Mouse (Mus musculus): ENCODE measurements at regions not wholly inside any gene's neighbourhood (a gene's known extent, or its start where the extent isn't known, plus 50 kb on each side); places are given as distances from the start of the nearest gene placed in this dataset.
"Not testable (repeated sequence)": the region's sequence is repeated elsewhere in the genome, so short reads cannot be mapped to it uniquely, and the experiment has no call there.

GRCm38 (mm10) chr14:95082877-95083276 is 798.2 kb upstream of the 4921530L21Rik start:
- in situ Hi-C loops (cut with MboI, MseI), result loop anchor here (10.0 kb wide), 1 partner anchor 778 kb away; no protein-coding TSS in a partner anchor

DNA sequence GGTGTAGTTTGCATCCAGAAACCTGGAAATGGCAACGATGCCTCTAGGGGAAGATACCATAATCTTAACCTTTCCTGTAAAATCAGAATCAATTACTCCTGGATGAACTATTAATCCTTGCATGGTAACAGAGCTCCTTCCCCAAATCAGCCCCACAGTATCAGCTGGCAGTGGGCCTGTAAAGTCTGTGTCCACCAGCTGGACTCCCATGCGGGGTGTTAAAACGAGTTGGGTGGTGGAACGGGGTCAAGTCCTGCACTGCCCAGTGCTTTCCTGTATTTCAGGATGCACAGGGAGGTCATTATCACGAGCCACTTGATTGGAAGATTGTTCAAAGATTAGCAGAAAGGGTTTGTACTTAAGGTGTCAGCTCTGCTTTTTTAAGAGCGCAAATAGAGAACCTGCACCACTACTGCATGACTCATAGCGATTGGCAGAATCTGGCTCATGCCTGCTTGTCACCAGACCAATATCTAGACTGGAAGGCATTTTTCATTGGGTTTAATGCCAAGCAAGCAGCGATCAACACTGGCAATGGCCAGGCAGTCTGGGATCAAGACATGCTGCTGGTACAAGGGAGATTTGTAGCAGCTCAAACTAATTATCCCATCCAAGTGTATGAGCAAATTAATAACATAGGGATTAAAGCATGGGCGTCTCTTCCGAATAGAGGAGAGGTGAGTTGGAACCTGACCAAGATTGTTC is 789.2 kb upstream of the 4921530L21Rik start:
- in situ Hi-C loops (cut with MboI, MseI), result not testable (repeated sequence)

DNA sequence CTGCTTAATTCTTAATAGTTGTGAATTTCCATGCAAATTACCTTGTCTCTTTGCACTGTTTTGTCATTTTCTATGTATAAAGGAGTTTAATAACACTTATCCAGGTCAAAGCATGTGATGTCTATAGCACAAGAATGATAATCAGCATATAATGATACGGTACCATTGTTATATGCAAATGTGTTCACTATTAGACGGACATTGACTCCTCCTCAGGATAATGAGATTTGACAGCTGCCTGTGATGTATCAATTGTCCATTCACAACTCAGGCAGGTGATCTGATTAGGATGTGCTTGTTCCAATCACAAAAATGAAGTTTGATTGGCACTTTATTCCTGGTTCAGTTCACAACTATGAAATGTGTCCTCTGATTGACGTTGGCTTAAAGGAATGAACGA is 767.2 kb upstream of the 4921530L21Rik start:
- in situ Hi-C loops (cut with MboI, MseI), result no loop called here
